Mouse (Mus musculus) ES-Bruce4 (cell line): Measurements from ENCODE around the gene BC049715.

ENCODE experiments used
- CTCF ChIP-seq: IDR thresholded peaks from one replicate; pipeline ENCODE4 v1.8.1; 2011; ENCODE audit warnings: low read depth, low read length
- EP300 ChIP-seq: IDR thresholded peaks from 2 replicates; pipeline ENCODE4 v1.6.1; 2011; ENCODE audit warnings: low read depth, low read length; ENCODE audit not compliant: insufficient read depth
- POLR2A ChIP-seq: IDR thresholded peaks from one replicate; pipeline ENCODE4 v1.8.1; 2011; ENCODE audit warnings: low read length; ENCODE audit not compliant: insufficient read depth

- TF ChIP-seq CTCF, result no peak
- no peak for TF ChIP-seq EP300
- no peak for TF ChIP-seq POLR2A
Observed at GRCm38 (mm10) chr6:136824987-136825386, 2.4 kb upstream of the BC049715 start.
